Mouse (Mus musculus) layer of hippocampus, postnatal 10 days (tissue): ENCODE measurements at regions not wholly inside any gene's neighbourhood (a gene's known extent, or its start where the extent isn't known, plus 50 kb on each side); places are given as distances from the start of the nearest gene placed in this dataset.

Experiments
- DNase-seq, 2 experiments: peaks; one replicate each; pipeline ENCODE4 v3.0.0; 2021; ENCODE audit warnings: low spot score in 2 of 2

DNA sequence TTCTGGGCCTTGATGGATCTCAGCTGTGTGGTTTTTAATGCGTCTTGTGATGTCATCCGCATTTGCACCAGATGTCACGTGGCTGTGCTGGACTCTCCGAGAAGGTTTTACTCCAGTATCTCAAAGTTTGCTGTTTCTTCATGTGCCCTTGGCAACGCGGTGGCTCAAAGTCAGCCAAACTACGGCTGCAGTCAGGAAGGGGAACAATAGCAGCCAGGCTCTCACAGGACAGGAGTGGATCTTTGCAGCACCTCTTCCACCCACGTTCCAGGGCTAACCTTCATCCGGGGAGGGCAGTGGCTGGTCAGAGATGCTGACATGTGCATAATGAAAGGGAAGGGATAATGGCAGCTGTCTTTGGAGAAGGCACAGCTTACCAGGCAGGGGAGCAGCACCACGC lies 127.6 kb upstream of the Psmd7 start:
- no peak for DNase-seq

DNA sequence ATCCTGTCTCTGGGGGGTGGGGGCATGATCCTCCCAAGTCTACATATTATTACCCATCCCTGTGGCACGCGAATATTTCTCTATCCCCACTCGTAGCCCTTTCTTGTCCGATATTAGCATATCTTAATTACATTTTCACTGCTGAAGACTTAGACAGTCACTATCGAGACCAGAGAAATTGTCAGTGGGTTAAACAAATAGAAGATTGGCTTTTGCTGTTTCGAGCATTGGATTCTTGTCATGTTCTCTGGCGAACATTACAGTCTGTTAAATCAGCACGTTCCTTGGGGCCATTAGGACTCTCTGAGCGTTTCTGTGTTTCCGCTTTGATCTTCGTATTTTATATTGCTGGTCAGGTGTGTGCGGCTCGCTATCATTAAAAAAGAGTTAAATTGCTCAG lies 129.6 kb upstream of the Psmd7 start:
- no peak for DNase-seq

DNA sequence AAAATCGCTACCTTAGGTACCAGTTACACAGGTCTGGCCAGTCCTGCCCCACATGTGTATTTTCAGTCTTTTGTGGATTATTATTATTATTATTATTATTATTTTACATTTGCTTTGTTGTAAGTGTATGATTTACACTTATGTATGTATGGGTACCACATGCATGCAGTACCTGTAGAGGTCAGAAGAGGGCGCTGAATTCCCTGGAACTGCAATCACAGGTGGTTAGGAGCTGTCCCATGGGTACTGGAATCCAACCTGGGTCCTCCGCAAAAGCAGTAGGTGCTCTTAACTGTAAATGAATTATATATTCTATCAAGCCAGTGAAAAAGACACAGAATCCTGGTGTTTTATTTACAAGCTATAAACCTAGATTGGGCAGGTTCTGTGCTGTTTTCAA lies 131.4 kb upstream of the Psmd7 start:
- no peak for DNase-seq

DNA sequence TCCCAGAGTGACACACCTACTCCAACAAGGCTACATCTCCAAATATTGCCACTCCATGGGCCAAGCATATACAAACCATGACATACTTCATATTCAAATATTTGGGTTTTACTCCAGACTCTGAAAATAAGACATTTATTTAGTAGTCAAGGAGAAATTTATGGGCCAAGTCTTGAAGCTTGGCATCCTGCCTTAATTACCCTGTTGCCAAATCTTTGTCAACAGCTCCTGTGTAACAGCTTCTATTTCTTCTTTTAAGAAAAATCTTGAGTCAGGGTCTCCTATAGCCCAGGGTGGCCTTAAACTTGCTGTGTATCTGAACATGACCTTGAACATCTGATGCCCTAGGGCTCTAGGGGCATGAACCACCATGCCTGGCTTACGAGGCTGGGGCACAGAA lies 138.5 kb upstream of the Psmd7 start:
- no peak for DNase-seq

DNA sequence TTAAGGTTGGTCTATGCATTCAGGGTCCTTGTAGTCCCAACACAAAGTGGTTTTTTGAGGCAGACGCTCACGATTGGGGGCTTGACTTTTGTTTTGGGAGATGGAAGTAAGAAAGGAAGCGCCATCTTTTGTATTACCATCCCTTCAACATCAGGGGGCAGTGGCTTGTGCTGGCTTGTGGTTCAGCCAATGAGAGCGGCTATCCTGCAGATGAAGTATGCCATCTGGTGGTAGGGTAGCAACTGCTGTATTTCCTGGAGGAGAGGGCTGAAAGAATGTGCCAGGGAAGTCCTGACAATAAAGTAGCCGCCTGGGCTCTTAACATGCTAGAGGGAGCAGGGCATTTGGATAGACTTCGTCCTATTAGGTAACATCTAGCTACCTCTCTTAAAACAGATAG lies 139.0 kb upstream of the Psmd7 start:
- DNase-seq: no peak

DNA sequence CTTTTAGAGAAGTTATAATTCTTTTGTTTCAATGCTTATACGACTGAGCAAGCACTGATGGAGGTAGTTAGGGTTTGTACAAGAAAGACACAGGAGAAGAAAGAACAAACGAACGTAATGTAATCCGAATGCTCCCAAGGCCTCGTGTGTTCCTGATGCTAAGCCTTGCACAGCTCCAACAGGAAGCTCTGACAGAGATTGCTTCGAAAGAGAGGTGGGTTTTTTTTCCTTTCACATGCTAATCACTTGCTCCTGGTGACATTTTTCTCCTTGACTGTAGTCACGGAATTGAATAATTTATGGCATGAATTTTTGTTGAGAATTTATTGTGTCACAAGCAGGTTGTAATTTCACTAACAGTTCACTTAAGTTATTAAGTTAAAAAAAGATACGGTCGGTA lies 150.8 kb upstream of the Psmd7 start:
- DNase-seq: no peak

DNA sequence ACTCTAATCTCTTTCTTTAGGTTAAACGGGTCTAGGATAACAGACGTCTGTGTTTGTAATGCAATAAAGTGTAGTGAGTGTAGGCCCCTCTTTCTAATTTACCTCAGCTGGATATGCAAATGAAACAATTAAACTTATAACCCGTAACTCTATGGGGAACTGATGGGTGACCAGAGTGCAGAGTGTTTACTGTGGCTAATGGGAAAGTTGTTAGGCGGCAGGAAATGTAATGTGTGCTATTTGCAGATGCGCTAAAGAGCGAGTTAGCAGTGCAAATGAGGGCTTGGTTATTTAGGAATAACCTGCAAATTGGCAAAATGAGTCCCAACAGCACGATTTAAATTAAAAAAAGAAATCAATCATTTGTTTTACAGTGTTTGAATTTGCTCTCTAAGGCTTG lies 168.8 kb upstream of the Psmd7 start:
- DNase-seq: no peak

DNA sequence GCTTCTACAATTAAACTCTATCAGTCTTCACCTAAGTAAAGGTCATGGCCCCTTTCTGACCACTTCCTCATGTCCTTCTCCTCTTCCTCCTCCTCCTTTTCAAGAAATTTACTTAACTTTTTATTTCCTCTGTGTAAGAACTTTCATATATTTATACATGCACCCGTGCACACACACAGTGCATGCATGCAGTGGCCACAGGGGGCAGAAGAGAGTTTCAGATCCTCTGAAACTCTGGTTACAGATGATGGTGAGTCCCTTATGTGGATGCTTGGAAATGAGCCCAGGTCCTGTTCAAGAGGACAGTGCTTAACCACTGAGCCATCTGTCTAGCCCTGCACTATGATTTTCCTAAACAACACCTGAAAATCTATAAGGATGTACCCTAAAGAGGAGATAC lies 170.4 kb upstream of the Psmd7 start:
- no peak for DNase-seq

DNA sequence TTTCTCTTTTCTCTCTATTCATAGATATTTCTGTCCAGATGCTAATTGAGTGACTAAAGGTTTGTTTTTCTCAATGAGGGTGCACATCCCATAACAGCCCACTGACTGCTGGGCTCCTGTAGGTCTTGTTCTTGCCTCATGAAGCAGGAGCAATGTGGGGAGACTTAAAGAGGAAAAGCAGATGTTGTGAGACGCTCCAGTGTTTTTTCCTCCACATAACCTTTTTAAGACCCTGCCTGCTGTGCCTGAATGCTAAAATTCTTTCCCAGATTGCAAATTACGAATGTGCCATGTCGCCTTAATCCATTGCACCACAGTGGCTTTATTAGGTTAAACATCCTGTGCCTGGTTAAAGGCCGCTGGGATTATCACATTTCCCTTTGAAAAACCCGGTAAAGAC lies 165.5 kb upstream of the Zfhx3 start:
- DNase-seq: no peak

DNA sequence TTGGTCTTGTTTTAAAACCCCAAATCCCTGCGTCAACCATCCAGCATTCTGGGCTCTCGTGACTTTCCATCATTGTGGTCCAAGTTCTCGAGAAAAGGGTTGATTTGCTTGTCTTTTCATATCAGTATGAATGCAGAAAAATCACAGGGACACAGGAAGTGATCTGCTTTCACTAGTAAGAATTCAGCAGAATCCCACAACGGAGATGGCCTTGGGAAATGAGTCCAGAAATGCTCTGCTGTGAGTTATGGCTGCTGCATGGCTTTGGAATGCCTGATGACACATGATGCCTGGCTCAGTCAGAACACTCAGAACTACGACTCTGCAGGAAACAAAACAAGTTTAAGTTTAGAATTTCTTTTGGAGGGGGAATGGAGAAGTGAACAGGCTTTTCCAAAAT lies 156.7 kb upstream of the Zfhx3 start:
- DNase-seq: no peak

DNA sequence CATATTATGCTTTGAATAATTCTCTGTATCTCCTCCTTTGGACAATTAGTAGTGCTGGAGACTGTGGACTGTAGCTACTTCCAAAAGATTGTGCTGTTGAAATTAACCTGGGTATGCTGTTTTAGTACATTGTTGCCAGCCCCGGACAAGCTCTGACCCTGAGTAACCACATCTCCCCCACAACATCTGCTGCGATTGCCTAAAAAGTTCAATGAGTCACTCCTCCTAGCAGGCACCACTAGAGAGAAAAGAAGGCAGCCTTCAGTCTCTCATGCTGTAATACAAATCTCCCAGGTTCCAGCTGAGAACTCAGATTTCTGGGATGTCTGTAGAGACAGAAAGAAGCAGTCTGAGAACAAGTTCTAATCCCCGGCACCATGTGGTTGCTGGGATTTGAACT lies 150.2 kb upstream of the Zfhx3 start:
- DNase-seq: no peak

DNA sequence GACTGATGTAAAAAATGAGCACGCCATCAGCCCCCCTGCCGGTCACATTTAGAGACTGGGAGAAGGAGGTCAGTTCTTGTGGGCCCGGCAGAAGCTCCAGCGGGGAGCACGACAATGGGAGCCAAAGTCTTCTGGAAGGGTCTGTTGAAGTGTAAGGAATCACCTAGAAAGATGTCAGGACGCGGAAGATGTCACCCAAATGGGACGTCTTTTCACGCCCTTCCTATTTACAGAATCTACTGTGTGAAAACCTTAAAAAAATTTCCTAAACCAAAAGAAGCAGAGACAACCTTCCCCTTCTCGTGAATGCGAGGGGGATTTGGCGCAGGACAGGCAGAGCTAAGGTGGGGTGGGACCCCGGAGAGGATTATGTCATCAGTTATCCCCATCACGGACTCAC lies 127.5 kb upstream of the Zfhx3 start:
- DNase-seq: no peak

DNA sequence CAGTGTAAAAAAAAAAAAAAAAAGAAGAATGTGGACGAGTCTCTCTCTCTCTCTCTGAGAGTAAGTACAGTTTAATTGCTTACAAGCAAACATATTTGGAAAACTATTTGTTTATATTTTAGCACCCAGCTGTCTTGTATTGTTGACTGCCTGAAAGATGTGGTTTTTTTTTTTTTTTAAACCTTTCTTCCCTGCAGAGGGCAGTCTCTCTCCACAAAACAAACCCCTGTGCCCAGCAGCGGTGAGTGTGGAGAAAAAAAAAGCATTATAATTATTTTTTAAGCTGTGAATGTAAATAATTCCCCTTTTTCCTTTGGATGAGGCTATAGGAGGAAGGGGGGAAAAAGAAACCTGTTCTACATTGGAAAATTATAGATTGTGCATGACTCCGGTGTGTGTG lies 126.7 kb upstream of the Zfhx3 start:
- peak in 1 of 2 experiments; percentile 20 for DNase-seq

DNA sequence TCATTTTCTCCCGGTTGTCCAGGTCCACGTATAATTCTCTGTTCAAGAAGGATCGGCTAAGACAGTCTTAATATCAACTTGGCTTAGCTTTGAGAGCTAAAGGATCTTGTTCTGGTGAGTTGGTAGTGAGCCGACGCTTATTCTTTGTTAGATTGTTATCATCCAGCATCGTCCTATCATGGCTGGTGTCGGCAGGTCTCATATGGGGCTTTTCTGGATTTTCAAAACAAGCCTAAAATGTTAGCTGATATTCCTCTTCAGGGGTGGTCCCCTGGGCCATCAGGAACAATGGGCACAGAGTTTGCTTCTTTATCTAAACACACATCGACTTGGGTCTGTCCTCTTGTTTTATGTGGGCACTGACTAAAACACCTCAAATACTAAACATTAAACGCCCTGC lies 124.6 kb upstream of the Zfhx3 start:
- DNase-seq: no peak

DNA sequence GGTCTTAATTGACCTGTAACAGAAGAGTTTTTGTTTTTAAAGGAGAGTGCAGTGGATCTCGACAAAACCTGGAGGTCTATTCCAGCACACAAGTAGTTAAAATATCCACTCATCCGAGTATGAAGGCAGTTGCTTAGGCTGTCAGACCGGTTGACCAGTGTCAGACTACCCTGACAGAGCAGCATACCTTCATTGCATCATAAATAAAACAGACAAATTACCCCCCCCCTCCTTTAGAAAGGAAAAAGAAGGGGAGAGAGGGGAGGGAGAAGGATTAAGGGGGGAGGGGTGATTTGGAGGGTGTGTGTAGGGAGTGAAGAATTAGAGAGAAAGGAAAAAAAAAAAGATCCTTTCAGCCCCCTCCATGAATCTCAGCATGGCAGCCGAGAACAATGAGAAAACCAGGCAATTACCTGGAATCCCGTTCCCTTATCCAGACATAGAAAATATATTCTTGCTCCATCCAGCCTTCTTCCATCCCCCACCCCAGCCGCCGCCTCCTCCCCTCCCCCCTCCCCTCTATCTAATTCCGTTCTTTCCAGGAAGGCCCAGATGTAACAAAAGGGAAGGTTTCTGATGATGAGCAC lies 122.2 kb upstream of the Zfhx3 start:
- DNase-seq: no peak

DNA sequence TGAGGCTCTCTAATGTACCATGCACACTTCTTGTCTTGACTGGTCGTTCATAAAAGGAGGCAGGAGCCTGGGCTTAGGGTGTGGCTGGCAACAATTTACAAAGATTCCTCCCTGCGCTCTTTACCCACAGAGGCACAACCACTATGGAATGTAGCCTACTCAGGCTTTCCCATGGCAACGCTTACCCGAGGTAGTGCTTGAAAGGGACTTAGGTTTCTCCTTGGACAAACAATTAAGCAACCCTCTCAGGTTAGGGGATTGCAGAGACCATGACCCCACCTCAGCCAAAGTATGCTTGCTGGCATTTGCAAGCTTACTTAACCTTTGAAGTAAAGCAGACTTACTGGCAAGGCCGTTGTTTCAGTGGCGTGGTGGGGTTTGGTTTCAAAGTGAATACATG lies 120.9 kb upstream of the Zfhx3 start:
- no peak for DNase-seq

DNA sequence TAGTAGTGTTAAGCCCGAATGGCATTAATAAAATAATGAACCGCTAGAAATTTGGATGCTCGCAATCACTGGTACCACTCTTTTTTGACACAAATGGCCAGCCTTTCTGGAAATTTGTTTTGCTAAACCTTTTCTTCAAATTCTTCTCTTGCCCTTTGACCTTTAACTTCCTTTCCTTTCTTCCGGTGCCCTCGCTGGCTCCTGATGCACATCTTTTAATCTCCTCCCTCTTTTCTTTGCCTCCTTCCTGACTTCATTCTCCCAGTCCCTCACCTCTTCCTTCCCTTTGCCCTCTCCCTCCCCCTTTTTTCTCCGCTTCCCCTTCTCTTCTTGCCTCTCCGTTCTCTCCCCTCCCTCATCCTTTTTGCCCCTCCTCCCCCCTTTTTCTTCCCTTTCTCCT lies 118.3 kb upstream of the Zfhx3 start:
- no peak for DNase-seq

DNA sequence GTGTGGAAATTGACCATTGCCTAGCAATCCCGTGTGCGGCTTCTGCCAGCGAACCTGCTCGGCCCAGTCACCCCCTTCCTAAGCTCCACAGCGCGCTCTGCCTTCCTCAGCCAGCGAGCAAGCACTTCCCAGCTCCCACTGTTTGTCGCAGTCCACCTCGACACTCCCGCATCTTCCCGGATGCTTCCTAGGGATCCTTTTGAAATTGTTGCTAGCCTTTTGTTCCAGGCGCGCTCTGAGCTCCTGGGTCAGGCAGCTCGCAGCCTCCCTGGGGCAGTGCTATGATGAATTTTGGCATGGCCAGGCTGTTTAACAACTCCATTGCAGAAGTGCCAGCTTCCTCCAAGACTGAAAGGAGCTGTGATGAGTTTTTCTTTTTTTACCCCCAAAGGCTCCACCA lies 117.8 kb upstream of the Zfhx3 start:
- peak; percentile 9 to 35 for DNase-seq

DNA sequence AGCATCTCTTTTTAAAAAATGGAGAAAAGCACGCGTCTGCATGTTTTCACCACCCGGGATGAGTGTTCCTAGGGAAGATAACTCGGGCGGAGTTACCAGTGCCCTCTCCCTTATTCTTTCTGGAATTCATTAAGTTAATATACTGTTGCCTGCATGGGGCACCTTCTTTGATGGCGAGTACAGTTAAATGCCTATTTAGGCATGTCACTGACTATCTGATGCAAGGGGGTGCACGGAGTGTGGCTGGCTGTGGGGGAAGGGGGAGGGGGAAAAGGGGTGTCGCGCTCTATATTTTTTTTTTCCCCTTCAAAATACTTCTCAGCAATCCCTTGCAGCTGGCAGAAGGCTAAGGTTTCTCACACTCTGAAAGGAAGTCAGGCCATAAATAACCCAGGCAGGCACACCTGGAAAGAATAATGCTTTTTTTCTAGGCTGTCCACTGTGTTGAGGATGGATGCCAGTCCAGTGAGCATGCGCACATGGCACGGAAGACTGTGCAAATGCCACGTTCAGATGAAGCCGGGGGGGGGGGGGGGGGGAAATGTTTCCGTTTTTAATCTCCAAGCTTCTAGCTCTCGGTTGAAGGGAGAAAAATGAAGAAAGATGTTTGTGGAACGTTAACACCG lies 114.8 kb upstream of the Zfhx3 start:
- DNase-seq: no peak

DNA sequence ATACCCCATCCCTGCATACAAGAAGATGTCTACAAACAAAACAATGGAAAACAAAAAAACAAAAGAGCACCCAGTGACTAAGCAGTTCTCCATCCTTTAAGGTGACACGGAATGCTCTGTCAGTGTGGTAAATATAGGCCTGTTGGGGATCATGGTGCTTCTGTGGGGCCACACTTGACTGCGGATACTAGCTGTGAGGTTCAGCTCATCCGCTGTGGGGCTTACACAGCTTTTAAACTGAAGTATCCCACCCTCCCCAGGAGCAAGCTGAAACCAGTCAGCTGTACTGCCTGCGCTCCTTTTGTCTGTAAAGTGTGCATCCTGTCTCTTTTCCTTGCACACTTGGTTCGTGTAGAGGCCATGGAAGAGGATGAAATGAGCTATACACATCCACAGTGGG lies 113.9 kb upstream of the Zfhx3 start:
- DNase-seq: no peak

DNA sequence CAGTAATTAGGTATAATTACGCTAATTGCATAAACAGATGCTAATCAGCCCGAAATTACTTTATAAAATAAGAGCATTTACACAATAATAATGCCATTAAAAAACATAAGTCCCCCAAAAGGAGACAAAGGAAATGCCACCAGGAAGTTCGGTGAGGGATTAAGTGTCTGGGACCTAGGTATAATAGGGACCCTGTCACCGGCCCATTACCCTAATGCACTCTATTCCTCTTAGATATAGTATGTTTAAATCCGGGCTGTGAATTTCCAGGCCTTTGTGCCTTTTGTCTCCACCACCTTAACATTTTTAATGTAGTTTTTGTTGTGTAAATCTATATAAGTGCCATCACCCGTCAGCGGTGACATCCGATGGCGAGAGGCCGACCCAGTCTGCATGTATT lies 109.0 kb upstream of the Zfhx3 start:
- DNase-seq: no peak

DNA sequence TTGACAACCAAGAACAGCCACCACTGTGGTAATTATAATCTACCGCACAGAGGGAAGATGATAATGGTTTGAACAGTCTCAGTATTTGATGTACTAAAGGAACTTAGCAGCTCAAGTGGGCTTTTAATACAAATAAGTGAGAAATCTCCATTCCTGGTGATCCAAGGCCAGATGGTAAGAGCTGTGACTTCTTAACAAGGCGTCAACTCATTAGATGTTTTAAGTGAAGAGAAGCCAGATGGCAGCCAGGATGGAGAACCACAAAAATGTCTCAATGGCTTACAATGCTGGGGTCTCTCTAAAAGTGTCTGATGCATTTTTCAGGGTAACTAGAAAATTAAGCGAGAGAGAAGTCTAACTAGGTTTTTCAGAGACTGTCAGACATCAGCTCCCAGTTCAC lies 96.3 kb upstream of the Zfhx3 start:
- no peak for DNase-seq

DNA sequence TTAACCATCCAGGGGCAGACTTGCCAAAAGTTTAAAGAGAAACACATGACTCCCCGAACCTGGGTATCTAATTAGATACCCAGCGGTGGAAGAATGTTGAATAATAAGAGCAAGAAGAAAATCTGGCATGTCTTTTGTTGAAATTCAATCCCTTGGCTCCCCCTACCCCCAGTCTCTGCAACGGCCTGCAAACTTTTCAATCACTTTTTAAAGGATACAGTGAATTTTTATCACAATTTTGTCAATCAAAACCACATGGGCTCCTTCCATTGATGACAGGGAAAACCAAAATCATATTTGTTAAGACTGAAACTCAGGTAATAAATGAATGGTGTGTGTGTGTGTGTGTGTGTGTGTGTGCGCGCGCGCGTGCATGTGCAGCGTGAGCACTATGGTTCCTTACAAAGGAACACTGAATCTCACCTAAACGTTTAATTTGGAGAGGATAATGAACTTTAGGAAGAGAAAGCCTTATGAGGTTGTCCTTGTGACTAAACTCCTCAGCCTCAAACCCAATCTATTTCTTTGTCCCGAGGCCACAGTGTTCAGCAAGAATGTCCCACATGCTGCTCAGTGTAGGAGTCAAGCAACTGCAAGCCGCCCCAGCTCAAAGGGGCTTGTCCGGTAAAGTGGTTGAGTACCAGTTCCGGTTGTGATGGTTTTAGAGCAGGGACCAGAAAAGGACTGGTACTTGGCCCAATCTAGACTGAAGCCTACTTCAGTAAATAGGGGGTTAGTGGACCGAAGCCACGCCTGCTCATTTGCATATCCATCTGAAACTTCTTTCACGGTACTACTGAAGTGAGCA lies 91.0 kb upstream of the Zfhx3 start:
- no peak for DNase-seq
